Mouse (Mus musculus) right cerebral cortex, adult 2 months (tissue): ENCODE data around the gene Uvssa.

Experiments used
- DNase-seq, 2 experiments: peaks; one replicate each; pipeline ENCODE4 v3.0.0; 2021 to 2022; ENCODE audit warnings: low spot score in 2 of 2

Gene Uvssa

GRCm38 (mm10) chr5:33372331-33373038 lies 5.9 kb upstream of the Uvssa start:
- DNase-seq: no peak

GRCm38 (mm10) chr5:33377176-33377575 lies 1.2 kb upstream of the Uvssa start:
- no peak for DNase-seq

GRCm38 (mm10) chr5:33377801-33378301 lies 498 bp upstream of the Uvssa start:
- no peak for DNase-seq

GRCm38 (mm10) chr5:33387550-33387949 lies 9.2 kb downstream of the Uvssa start:
- no peak for DNase-seq

GRCm38 (mm10) chr5:33393803-33394202 lies 15.5 kb downstream of the Uvssa start:
- DNase-seq: peak; percentile 87 to 91

GRCm38 (mm10) chr5:33395693-33396092 lies 17.3 kb downstream of the Uvssa start:
- no peak for DNase-seq

- no peak for DNase-seq
Observed at GRCm38 (mm10) chr5:33396828-33397227, 18.5 kb downstream of the Uvssa start.

- no peak for DNase-seq
Observed at GRCm38 (mm10) chr5:33400819-33401218, 22.5 kb downstream of the Uvssa start.

- DNase-seq: no peak
Observed at GRCm38 (mm10) chr5:33420313-33420712, 42.0 kb downstream of the Uvssa start.

- no peak for DNase-seq
Observed at GRCm38 (mm10) chr5:33427461-33427860, 49.1 kb downstream of the Uvssa start.

GRCm38 (mm10) chr5:33430106-33430505 lies 51.8 kb downstream of the Uvssa start:
- DNase-seq: no peak

GRCm38 (mm10) chr5:33430511-33431172 lies 52.3 kb downstream of the Uvssa start:
- DNase-seq: peak in 1 of 2 experiments; percentile 18

- DNase-seq: no peak
Observed at GRCm38 (mm10) chr5:33431173-33432005, 53.0 kb downstream of the Uvssa start.

- no peak for DNase-seq
Observed at GRCm38 (mm10) chr5:33432057-33432935, 53.9 kb downstream of the Uvssa start.

GRCm38 (mm10) chr5:33433201-33434138 lies 55.1 kb downstream of the Uvssa start, which contains the start of gene Nkx1-1:
Gene Nkx1-1, minus strand, starts transcription at chr5:33433976.
- no peak for DNase-seq

- no peak for DNase-seq
Observed at GRCm38 (mm10) chr5:33434141-33434780, 55.9 kb downstream of the Uvssa start.

GRCm38 (mm10) chr5:33435151-33435550 lies 56.8 kb downstream of the Uvssa start:
- DNase-seq: no peak

- DNase-seq: no peak
Observed at GRCm38 (mm10) chr5:33435941-33436340, 57.6 kb downstream of the Uvssa start.

GRCm38 (mm10) chr5:33438214-33438613 lies 59.9 kb downstream of the Uvssa start:
- DNase-seq: peak; percentile 49 to 65
